17 mouse cellular contexts compared by ENCODE assay signal in the genomic region with DNA sequence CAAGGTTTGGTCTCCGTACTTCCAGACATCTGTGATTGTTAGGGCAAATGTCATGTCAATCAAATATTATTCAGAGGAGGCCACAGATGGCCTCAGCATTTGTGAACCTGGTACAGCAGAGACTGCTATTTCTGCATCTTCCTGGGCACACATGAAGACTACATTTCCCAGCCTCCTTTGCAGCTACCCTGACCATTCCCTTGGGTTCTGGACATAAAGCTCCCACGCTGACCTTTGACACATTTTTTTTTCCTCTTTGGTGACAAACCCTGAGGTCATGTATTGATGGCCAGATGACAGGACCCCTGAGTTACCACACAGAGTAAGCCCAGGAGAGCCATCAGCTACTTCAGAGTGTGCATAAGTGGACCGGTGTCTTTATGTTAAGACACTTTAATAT.
"Had no signal": no experiment of that assay in that cellular context is flagged by ENCODE, and none has a peak within 500 bp of the region (broad histone marks: within the 10 kb centered on the region; RNA-seq: fewer than 3 reads in every experiment).

No protein-coding gene starts in this region.

- H3K4me3 ChIP-seq: kidney, embryonic 15.5 days; left cerebral cortex, adult 2 months; lung, embryonic 15.5 days; megakaryocyte, embryonic 14.5 days had no signal

- H3K36me3 ChIP-seq: kidney, embryonic 15.5 days; lung, embryonic 15.5 days had no signal

- H3K9me3 ChIP-seq: kidney, embryonic 15.5 days; lung, embryonic 15.5 days; megakaryocyte, embryonic 14.5 days had no signal

- H3K4me2 ChIP-seq: kidney, embryonic 15.5 days; liver, embryonic 11.5 days; lung, embryonic 15.5 days; midbrain, embryonic 11.5 days had no signal

- DNase-seq: kidney, adult 8-10 months; kidney, postnatal 25 days; layer of hippocampus, postnatal 36 days; lung, adult 18-20 months; lung, postnatal 10 days; lung, postnatal 36 days; midbrain, embryonic 14.5 days; thymus, adult 2 months; thymus, postnatal 14 days; thymus, postnatal 4 days had no signal

- H3K27ac ChIP-seq: kidney, embryonic 15.5 days; left cerebral cortex, adult 2 months; liver, embryonic 14.5 days; lung, embryonic 15.5 days had no signal

- H3K27me3 ChIP-seq: kidney, embryonic 15.5 days; lung, embryonic 15.5 days had no signal

- H3K9ac ChIP-seq: kidney, embryonic 15.5 days; liver, embryonic 14.5 days; lung, embryonic 15.5 days had no signal
